In genomic region chr1:89308788-89309187, GRCm38 (mm10) we compare ENCODE assay signal across 8 mouse cellular contexts.
DNase-seq lines count a peak whose midpoint lies in the region; ATAC-seq and TF ChIP-seq lines count a peak whose summit lies in the region.
"Had no signal": no experiment of that assay in that cellular context is flagged by ENCODE, and none has a peak within 500 bp of the region (broad histone marks: within the 10 kb centered on the region; RNA-seq: fewer than 3 reads in every experiment).

No protein-coding gene starts in this region.

- WGBS in midbrain, embryonic 10.5 days, result 81% methylated on average over 13 of the region's 13 CpGs
- 71% methylated on average over 13 of the region's 13 CpGs for WGBS in midbrain, embryonic 11.5 days
- WGBS in cerebellum, adult 2 months, result 4% methylated on average over 13 of the region's 13 CpGs
- 41% methylated on average over 13 of the region's 13 CpGs for WGBS in heart, postnatal 0 days
- WGBS in limb, embryonic 13.5 days, result 49% methylated on average over 13 of the region's 13 CpGs
- WGBS in stomach, embryonic 16.5 days, result 54% methylated on average over 13 of the region's 13 CpGs

- no peak for ATAC-seq in midbrain, embryonic 11.5 days (ENCODE audit: low FRiP score)
- ATAC-seq in heart, postnatal 0 days (ENCODE audit: insufficient read depth, low read depth), result no peak
- ATAC-seq in limb, embryonic 13.5 days (ENCODE audit: low FRiP score, low read depth), result no peak
- no peak for ATAC-seq in stomach, embryonic 16.5 days (ENCODE audit: insufficient read depth, low FRiP score)

- H3K4me1 ChIP-seq in midbrain, embryonic 10.5 days, result 0 out of 2 replicates have a peak, but pooled peaks cover 3% of the 10 kb centered on the region
- no peaks in the 10 kb centered on the region for H3K4me1 ChIP-seq in midbrain, embryonic 11.5 days (ENCODE audit: control insufficient read depth, insufficient read depth, low read length)
- H3K4me1 ChIP-seq in cerebellum, adult 2 months (ENCODE audit: control insufficient read depth, insufficient read depth, low read length), result no peaks in the 10 kb centered on the region
- H3K4me1 ChIP-seq in heart, postnatal 0 days (ENCODE audit: control insufficient read depth, insufficient read depth), result no peaks in the 10 kb centered on the region
- peaks cover 10% of the 10 kb centered on the region for H3K4me1 ChIP-seq in limb, embryonic 13.5 days
- no peaks in the 10 kb centered on the region for H3K4me1 ChIP-seq in stomach, embryonic 16.5 days (ENCODE audit: control insufficient read depth, insufficient read depth, low read length)
- H3K4me1 ChIP-seq: megakaryocyte, embryonic 14.5 days had no signal

- H3K27me3 ChIP-seq in midbrain, embryonic 10.5 days (ENCODE audit: low read depth, poor library complexity, severe bottlenecking), result 0 out of 2 replicates have a peak, but pooled peaks cover 7% of the 10 kb centered on the region
- H3K27me3 ChIP-seq in midbrain, embryonic 11.5 days (ENCODE audit: control insufficient read depth, insufficient read depth, low read length), result no peaks in the 10 kb centered on the region
- no peaks in the 10 kb centered on the region for H3K27me3 ChIP-seq in cerebellum, adult 2 months (ENCODE audit: control insufficient read depth, insufficient read depth, low read length)
- no peaks in the 10 kb centered on the region for H3K27me3 ChIP-seq in heart, postnatal 0 days (ENCODE audit: control insufficient read depth, insufficient read depth, low read length)
- H3K27me3 ChIP-seq in limb, embryonic 13.5 days, result no peaks in the 10 kb centered on the region
- H3K27me3 ChIP-seq in stomach, embryonic 16.5 days (ENCODE audit: control insufficient read depth, insufficient read depth, low read length), result no peaks in the 10 kb centered on the region

- no peak overlapping the region for H3K4me2 ChIP-seq in midbrain, embryonic 11.5 days
- H3K4me2 ChIP-seq in heart, postnatal 0 days (ENCODE audit: low read depth, low read length), result peak overlapping the region; percentile 34
- H3K4me2 ChIP-seq in limb, embryonic 13.5 days (replicated peaks), result peak overlapping the region; percentile 30
- peak overlapping the region; percentile 28 for H3K4me2 ChIP-seq in stomach, embryonic 16.5 days (ENCODE audit: low read depth, low read length)

- no peak for TF ChIP-seq CTCF in cerebellum, adult 2 months (IDR thresholded peaks at IDR 0.05; ENCODE audit: borderline replicate concordance, insufficient read depth, low read depth, low read length)
- TF ChIP-seq CTCF in heart, postnatal 0 days (IDR thresholded peaks at IDR 0.05; ENCODE audit: low read depth), result no peak

- H3K9me3 ChIP-seq in midbrain, embryonic 10.5 days (replicated peaks), result 0 out of 2 replicates have a peak, but pooled peaks cover 5% of the 10 kb centered on the region
- H3K9me3 ChIP-seq in midbrain, embryonic 11.5 days (ENCODE audit: control insufficient read depth, low read length), result no peaks in the 10 kb centered on the region; the same call in 1 of the 2 replicates
- no peaks in the 10 kb centered on the region for H3K9me3 ChIP-seq in heart, postnatal 0 days (replicated peaks; ENCODE audit: control insufficient read depth, low read length)
- H3K9me3 ChIP-seq in limb, embryonic 13.5 days, result no peaks in the 10 kb centered on the region
- peaks cover 3% of the 10 kb centered on the region; the same call in 1 of the 2 replicates for H3K9me3 ChIP-seq in stomach, embryonic 16.5 days (replicated peaks; ENCODE audit: control insufficient read depth, low read length)

- H3K4me3 ChIP-seq in midbrain, embryonic 10.5 days, result no peak overlapping the region
- H3K4me3 ChIP-seq in midbrain, embryonic 11.5 days (ENCODE audit: low read depth, low read length), result no peak overlapping the region
- peak overlapping the region; percentile 43 for H3K4me3 ChIP-seq in cerebellum, adult 2 months (replicated peaks; ENCODE audit: insufficient read depth, low read depth, low read length)
- H3K4me3 ChIP-seq in heart, postnatal 0 days (ENCODE audit: low read depth, low read length), result no peak overlapping the region
- no peak overlapping the region for H3K4me3 ChIP-seq in limb, embryonic 13.5 days
- H3K4me3 ChIP-seq in stomach, embryonic 16.5 days (replicated peaks; ENCODE audit: low read length), result no peak overlapping the region
- H3K4me3 ChIP-seq: megakaryocyte, embryonic 14.5 days had no signal

- no peak overlapping the region for H3K9ac ChIP-seq in midbrain, embryonic 11.5 days (ENCODE audit: low read length)
- no peak overlapping the region for H3K9ac ChIP-seq in heart, postnatal 0 days (replicated peaks; ENCODE audit: low read depth, low read length)
- no peak overlapping the region for H3K9ac ChIP-seq in limb, embryonic 13.5 days
- H3K9ac ChIP-seq in stomach, embryonic 16.5 days (ENCODE audit: low read length), result no peak overlapping the region

- no peaks in the 10 kb centered on the region for H3K36me3 ChIP-seq in midbrain, embryonic 10.5 days
- no peaks in the 10 kb centered on the region for H3K36me3 ChIP-seq in midbrain, embryonic 11.5 days (ENCODE audit: control insufficient read depth, insufficient read depth, low read length)
- H3K36me3 ChIP-seq in heart, postnatal 0 days (replicated peaks; ENCODE audit: control insufficient read depth, insufficient read depth, low read length), result no peaks in the 10 kb centered on the region
- H3K36me3 ChIP-seq in limb, embryonic 13.5 days, result no peaks in the 10 kb centered on the region
- no peaks in the 10 kb centered on the region for H3K36me3 ChIP-seq in stomach, embryonic 16.5 days (ENCODE audit: control insufficient read depth, insufficient read depth, low read length)

- H3K27ac ChIP-seq in midbrain, embryonic 10.5 days (replicated peaks), result peak overlapping the region; percentile 24; the same call in 1 of the 2 replicates
- H3K27ac ChIP-seq in midbrain, embryonic 11.5 days (ENCODE audit: low read depth, low read length), result no peak overlapping the region
- H3K27ac ChIP-seq in cerebellum, adult 2 months (ENCODE audit: insufficient read depth, low read length), result no peak overlapping the region
- no peak overlapping the region for H3K27ac ChIP-seq in heart, postnatal 0 days (ENCODE audit: low read depth)
- no peak overlapping the region for H3K27ac ChIP-seq in limb, embryonic 13.5 days
- H3K27ac ChIP-seq in stomach, embryonic 16.5 days (ENCODE audit: low read length), result no peak overlapping the region

- TF ChIP-seq EP300 in heart, postnatal 0 days (IDR thresholded peaks at IDR 0.05; ENCODE audit: low read depth), result no peak

- peak; percentile 12 for DNase-seq in midbrain, embryonic 10.5 days (ENCODE audit: low spot score)
- no peak for DNase-seq in midbrain, embryonic 11.5 days (ENCODE audit: low spot score, missing footprints)
- peak; percentile 82 to 84 for DNase-seq in cerebellum, adult 2 months
- DNase-seq in heart, postnatal 0 days (ENCODE audit: low spot score), result no peak
- no peak for DNase-seq in frontal cortex, postnatal 25 days (ENCODE audit: low spot score in 2 of 2)

- TF ChIP-seq POLR2A in cerebellum, adult 2 months (IDR thresholded peaks at IDR 0.05; ENCODE audit: borderline replicate concordance, insufficient read depth, low read length), result 0 out of 2 replicates have a peak, but pooled peaks have one; percentile 8

Comparison
In these comparisons a context has a peak if more than half of its experiments do, and no peak if none do; other contexts are left out.
1. DNase-seq: peak in midbrain, embryonic 10.5 days (single experiment) and cerebellum, adult 2 months (2 of 2); none in midbrain, embryonic 11.5 days (single experiment), heart, postnatal 0 days (single experiment) and frontal cortex, postnatal 25 days (0 of 2).